Mouse (Mus musculus): ENCODE data around the gene Stk32c. TPM values are rescaled to one million over a fixed set of nuclear protein-coding genes. Genes with fewer than 3 reads are reported as not detected.

The Stk32c gene
- total RNA-seq, 2 experiments from 2014 or later: 3.8 to 4.3 TPM

DNA sequence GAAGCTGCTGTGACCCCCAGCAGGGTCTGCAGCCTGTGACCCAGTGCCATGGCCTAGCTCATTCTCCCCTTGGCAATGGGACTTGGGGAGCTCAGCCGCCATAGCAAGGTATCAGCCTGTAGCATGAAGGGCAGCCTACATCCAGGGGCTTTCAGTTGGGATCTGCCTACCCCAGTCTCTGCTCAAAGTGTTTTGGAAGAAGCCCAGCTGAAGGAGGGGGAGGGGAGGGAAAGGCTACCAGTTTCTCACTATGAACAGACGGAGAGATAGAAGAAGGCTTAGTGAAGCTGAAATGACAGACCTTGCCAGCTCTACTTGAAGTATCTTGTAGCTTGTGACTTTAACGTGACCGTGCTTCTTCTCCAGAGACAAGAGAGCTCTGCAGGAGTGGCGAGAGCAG lies 16.7 kb upstream of the Stk32c start:
- DNase-seq (ENCODE audit: low spot score in 2 of 2): no peak

DNA sequence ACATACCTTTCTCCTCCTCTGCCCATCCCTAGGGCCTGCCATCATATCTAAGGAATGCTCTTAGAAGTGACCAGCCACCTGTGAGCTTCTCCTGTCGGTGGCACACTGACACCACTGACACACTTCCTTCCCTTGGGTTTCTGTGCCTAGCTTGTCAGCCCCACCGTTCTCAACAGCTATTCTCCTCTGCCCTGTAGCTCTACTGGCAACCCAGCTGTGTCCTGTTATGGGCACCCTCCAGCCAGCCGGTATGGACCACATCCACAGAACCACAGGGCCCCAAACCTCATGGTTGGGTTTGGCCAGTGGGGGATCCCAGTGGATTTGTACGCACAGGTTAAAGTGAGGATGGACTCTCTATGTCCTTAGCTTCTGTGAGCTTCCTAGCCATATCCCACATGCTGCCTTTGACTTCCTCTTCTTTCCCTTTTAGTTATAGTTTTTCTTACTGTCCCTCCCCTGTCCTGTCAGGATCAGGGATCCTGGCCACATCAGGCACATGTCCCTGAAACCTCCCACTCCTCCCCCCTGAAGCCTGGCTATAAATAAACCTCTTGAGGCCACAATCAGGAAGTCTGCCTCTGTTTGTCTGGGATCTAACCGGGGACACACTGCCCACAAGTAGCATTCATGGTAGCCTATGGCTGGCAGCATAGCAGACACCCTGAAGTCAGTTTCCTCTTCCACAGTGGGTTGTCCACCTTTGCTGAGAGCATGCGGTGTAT lies 15.5 kb upstream of the Stk32c start:
- DNase-seq (ENCODE audit: low spot score in 2 of 2): no peak

DNA sequence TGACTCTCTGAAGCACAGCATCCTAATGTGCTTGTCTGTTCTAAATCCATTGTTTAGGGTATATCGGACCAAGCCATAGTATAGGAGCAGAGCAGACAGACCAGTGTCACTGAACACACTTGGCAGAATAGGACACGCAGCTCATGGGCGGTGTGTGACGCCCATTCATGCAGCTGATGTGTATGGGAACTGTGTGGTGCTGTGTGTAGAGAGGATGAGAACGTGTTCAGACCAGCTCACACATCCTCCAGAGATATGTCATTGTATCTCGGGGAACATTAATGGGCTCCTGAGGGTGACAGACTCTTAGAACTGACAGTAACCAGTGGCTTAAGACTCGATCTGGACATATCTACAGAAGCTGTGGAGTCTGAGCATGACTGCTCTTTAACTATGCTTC lies 13.3 kb upstream of the Stk32c start:
- no peak for DNase-seq (ENCODE audit: low spot score in 2 of 2)

DNA sequence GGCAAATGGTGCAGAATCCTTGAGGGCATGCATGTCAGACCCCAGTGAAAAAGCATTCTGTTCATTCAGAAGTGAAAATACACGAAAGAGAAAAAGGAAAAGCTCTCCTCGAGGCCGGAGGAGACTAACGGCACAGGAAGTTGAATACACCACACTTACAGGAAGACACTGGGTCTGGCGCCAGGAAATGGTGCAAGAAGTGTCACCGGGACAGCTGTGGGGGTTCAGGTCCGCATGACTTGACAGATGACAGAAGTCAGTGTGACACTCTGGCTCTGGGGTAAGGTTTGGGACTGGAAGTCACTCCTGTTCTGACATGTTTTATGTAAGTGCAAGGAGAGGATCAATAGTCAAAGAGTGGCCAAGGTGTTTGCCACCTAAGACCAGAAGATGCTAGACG lies 11.6 kb upstream of the Stk32c start:
- DNase-seq (ENCODE audit: low spot score in 2 of 2): no peak

DNA sequence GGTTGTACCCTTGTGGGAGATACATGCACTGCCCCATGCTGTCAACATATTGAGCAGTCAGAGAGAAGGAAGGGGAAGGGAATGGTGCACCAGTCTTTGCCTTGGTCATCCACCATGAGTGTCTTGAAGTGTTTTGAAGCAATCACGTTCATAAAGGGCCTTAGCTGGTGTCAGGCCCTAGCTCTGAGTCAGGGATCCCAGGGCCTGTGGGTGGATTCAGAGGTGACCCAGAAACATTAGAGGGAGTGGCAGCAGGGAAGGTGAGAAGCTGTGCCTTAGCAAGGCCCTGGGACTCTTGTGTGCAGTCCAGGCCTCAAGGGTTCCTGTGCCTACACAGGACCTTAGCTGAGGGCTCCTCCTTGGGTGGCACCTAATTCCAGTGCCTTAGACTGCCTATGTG lies 11.0 kb upstream of the Stk32c start:
- no peak for DNase-seq (ENCODE audit: low spot score in 2 of 2)

DNA sequence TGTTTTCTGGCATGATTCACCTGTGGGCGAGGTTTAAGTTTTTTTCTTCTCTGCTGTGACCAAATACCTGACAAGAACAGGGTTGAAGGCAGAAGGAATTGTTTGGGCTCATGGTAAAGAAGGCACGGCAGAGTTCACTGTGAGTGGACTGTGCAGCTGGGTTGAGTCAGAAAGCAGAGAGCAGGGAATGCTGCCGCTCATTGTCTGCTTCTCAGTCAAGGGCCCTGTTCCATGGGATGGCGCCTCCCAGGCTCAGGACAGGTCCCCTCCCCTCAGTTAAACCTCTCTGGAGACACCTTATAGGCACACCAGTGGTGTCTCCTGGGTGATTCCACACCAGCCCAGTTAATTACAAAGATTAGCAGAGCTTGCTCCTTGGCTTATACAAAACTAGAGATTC lies 9.2 kb upstream of the Stk32c start:
- no peak for DNase-seq (ENCODE audit: low spot score in 2 of 2)

GRCm38 (mm10) chr7:139221856-139222255 lies 8.7 kb upstream of the Stk32c start:
- no peak for DNase-seq (ENCODE audit: low spot score in 2 of 2)

- no peak for DNase-seq (ENCODE audit: low spot score in 2 of 2)
Observed at GRCm38 (mm10) chr7:139221072-139221471, 8.0 kb upstream of the Stk32c start.

DNA sequence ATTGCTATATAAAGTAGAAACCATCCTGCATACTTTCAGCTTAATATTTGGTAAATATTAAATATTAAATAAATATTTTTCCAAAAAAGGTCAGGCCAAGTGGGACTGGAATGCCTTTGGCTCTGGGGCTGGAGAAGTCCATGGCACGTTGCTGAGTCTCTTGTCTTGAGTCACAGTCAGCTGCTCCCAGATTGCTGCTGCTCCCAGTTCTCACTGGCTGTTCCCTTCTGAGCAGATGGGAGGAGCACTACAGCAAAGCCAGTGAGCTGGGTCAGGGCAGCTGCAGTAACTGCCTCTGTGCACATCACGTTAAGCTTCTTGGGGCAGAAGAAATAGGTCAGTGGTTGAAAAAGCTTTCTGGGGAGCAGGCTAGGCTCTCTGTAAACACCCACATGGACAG lies 7.2 kb upstream of the Stk32c start:
- no peak for DNase-seq (ENCODE audit: low spot score in 2 of 2)

GRCm38 (mm10) chr7:139219486-139219885 lies 6.4 kb upstream of the Stk32c start:
- no peak for DNase-seq (ENCODE audit: low spot score in 2 of 2)

- no peak for DNase-seq (ENCODE audit: low spot score in 2 of 2)
Observed at GRCm38 (mm10) chr7:139218641-139219415, 5.7 kb upstream of the Stk32c start.

- DNase-seq (ENCODE audit: low spot score in 2 of 2): no peak
Observed at GRCm38 (mm10) chr7:139217046-139217445, 3.9 kb upstream of the Stk32c start.

DNA sequence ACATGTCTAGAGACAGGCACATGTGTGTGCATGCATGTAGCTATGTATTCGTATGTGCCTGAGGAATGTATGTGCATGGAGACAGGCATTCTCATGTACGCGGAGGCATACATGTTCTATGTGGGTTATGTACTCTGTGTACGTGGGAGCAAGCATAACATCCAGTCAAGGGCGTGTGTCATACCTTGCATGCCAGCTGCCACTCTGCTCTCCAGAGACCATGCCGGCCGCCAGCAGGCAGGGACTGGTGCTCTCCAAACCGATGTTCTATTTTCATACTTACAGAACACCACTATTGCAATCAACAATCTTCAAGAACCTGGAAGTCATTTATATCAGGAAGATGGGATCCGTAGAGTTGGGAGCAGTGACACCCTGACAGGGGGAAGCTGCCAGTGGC lies 3.4 kb upstream of the Stk32c start:
- DNase-seq (ENCODE audit: low spot score in 2 of 2): no peak

- DNase-seq (ENCODE audit: low spot score in 2 of 2): no peak
Observed at GRCm38 (mm10) chr7:139215946-139216345, 2.8 kb upstream of the Stk32c start.

DNA sequence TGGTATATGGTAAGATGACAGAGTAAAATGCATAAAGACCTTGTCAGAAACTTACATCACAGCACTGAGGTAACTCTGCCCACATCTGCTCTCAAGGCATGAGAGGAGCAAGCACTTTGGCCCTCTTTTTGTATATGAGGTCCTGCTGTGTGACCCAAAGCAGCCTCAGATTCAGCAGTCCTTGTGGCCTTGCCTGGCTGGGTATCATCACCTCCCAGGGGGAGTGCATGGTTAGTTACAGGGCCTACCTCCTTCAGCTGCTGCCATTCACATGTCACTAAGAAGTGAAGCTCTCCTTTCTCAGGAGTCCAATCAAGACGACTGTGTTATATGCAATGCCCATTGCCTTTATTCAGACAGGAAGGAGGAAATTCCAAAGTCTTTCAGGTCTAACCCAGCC lies 2.4 kb upstream of the Stk32c start:
- no peak for DNase-seq (ENCODE audit: low spot score in 2 of 2)

GRCm38 (mm10) chr7:139214596-139215340 lies 1.7 kb upstream of the Stk32c start:
- DNase-seq (ENCODE audit: low spot score in 2 of 2): no peak

- no peak for DNase-seq (ENCODE audit: low spot score in 2 of 2)
Observed at GRCm38 (mm10) chr7:139214160-139214559, 1.1 kb upstream of the Stk32c start.

DNA sequence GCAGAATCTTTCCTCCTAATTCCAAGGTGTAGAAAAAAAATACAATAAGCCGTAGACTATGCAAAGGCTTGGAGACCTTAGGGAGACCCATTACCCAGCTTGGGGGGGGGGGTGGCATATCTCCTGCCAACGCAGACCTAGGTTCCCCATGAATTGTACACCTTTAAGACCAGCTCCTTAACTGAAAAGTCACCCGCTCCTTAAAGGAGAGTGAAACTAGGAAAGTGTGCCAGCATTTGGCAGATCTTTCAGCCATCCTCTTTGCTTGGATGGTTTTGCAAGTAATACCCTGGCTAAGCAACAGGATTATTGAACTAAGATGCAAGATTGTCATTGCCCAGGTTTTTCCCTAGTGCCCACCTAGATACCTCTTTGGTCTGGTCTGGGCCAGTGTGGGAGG lies 644 bp upstream of the Stk32c start:
- no peak for DNase-seq (ENCODE audit: low spot score in 2 of 2)

DNA sequence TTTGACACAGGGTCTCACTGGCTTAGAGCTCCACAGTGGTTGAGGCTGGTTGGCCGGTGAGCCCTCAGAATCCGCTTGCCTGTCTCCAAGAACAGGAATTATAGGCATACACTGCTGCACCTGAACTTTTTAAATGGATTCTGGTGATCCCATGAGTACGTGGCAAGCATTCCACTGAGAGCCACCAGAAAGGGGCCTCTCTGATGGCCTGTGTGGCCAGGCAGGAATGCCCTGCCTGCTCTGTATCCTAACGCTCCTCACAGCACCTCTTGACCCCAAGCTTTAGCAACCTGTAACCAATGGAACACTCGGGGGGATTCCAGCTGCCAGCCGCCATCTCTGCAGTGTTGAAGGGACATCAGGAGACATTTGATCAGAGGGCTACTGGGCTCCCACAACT lies 1.3 kb downstream of the Stk32c start:
- DNase-seq (ENCODE audit: low spot score in 2 of 2): no peak

DNA sequence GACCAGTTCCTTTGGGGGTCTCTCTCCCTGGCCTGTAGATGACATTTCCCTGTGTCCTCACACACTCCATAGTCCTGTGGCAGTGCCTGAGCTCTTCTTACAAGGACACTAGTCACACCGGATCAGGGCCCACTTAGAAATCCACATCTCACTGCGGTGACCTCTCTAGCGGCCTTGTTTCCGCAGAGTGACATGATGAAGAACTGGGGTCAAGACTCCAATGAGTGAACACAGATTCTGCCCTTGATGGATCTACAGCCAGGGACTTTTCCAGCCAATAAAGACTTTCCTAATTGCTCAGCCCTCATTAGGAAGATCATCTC lies 4.4 kb downstream of the Stk32c start:
- no peak for DNase-seq (ENCODE audit: low spot score in 2 of 2)

DNA sequence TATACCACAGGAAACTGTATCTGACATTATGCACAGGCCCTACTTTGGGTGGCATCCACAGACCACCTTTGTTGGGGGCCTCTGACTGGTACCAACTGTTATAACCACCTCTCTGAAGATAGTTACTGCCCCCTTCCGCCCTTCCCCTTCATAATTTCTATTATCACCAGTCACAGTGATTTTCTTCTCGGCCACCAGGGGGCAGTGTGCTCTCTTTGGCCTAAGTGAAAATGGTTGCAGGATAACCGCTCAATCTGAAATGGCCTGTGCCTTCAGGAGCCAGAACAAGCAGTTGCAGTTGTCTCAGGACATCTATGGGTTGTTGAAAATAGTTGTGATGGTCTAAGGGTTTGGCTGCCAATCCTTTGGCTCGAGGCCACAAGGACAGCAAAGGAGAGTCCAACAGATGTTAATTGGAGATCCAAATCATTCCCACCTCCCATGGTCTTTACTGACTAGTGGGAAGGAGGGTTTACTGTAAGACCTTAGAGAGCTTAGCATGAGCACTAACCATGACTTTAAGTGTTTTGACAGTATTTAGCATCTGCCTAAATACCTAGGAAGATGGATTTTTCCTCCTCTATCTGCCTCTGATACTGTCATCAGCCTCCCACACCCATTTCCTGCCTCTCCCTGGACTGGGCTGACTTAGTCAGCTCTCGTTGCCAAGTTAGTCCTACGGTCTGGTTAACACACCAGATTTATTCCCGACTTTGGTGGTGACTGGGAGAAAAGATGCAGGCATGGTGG lies 4.9 kb downstream of the Stk32c start:
- DNase-seq (ENCODE audit: low spot score in 2 of 2): no peak

DNA sequence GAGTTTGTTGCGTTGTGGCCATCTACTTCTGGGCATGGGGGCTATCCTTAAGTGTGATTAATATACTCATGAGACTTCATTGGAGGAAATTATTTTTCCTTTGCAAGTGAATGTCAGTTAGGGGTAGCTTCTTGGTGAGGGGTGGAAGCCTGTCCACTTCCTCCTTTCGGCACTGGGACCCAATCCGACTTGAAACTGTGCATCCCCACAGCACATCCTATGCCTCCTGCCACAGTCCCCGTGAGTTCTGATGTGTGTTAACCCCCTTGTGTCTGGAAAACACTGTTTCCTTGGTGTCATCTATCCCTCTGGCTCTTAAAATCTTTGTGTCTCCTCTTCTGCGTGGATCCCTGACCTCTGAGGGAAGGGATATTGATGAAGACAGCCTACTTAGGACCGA lies 11.9 kb downstream of the Stk32c start:
- no peak for DNase-seq (ENCODE audit: low spot score in 2 of 2)

Data from adrenal gland, postnatal 4 days (tissue).